Mouse (Mus musculus) hindbrain, embryonic 13.5 days (tissue): ENCODE measurements around the gene Defb45. TPM values are rescaled to one million over a fixed set of nuclear protein-coding genes. Genes with fewer than 3 reads are reported as not detected.
A peak's percentile ranks its signal among the peaks of the same experiment; 100 is the strongest.

Experiments
- ATAC-seq: fragments of 200-750 bp; cut with Nextera tagmentation; 2 replicates; pipeline ENCODE4 v1.8.0; 2017; ENCODE audit warnings: moderate TSS enrichment; ENCODE audit not compliant: low FRiP score
- H3K27ac ChIP-seq: fragments of 300-500 bp; sonication (generic); 2 replicates; pipeline ENCODE4 v1.5.1; 2015; ENCODE audit warnings: inconsistent platforms, mild to moderate bottlenecking, moderate library complexity
- H3K27me3 ChIP-seq: fragments of 300-500 bp; sonication (generic); 2 replicates; pipeline ENCODE4 v1.6.1; 2015; ENCODE audit warnings: mild to moderate bottlenecking, inconsistent platforms
- H3K36me3 ChIP-seq: fragments of 300-500 bp; sonication (generic); 2 replicates; pipeline ENCODE4 v1.6.1; 2015; ENCODE audit warnings: mild to moderate bottlenecking, inconsistent platforms
- H3K4me1 ChIP-seq: fragments of 300-500 bp; sonication (generic); replicated peaks from 2 replicates; pipeline ENCODE4 v1.6.1; 2015; ENCODE audit warnings: inconsistent platforms
- H3K4me2 ChIP-seq: fragments of 300-500 bp; sonication (generic); 2 replicates; pipeline ENCODE4 v1.6.1; 2015; ENCODE audit warnings: inconsistent platforms, mild to moderate bottlenecking, moderate library complexity
- H3K4me3 ChIP-seq: fragments of 300-500 bp; sonication (generic); 2 replicates; pipeline ENCODE4 v1.5.1; 2015; ENCODE audit warnings: mild to moderate bottlenecking, inconsistent platforms
- H3K9ac ChIP-seq: fragments of 300-500 bp; sonication (generic); 2 replicates; pipeline ENCODE4 v1.6.1; 2015; ENCODE audit warnings: mild to moderate bottlenecking, inconsistent platforms
- H3K9me3 ChIP-seq: fragments of 300-500 bp; sonication (generic); 2 replicates; pipeline ENCODE4 v1.6.1; 2016; ENCODE audit warnings: inconsistent platforms
- WGBS: fragments of 180-500 bp; shearing (Covaris S2); methylation state at CpG from one replicate; pipeline ENCODE4 v1.1.7; 2015; 5-methylcytosine and 5-hydroxymethylcytosine counted together
- polyA plus RNA-seq: library from polyadenylated mRNA; unstranded; fragments of >200 nt; fragmentation: Nextera tagmentation; extraction: Ambion mirVana; gene quantifications from 2 replicates; pipeline ENCODE4 v1.2.1, GENCODE M21; 2015

Defb45 gene
- polyA plus RNA-seq, 1 experiment from 2014 or later: not detected

DNA sequence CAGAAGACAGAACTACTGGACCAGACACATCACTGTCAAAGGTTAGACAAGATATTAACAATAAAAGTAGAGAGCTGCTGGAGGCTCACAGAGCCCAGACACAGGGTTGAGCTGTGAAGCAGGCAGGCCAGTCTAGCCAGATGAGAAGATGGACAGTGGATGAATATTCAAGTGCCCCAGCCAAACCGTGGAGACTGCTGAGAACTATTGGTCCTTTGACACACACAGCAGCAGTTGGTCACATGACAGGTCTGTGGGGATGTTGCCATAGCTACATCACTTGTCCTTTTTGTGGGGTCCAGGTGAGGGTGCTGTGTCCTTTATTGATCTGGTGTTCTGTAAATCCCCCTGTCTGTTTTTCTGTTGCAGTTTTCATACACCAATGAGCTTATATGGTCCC lies 26.1 kb upstream of the Defb45 start:
- Histone ChIP-seq H3K9ac (no peak overlapping the region), H3K9me3 (no peaks in the 10 kb centered on the region), H3K27ac (no peak overlapping the region), H3K4me1 (peaks cover 17% of the 10 kb centered on the region), H3K36me3 (no peaks in the 10 kb centered on the region), H3K4me2 (no peak overlapping the region), H3K27me3 (peaks cover 57% of the 10 kb centered on the region), H3K4me3 (no peak overlapping the region)
- WGBS: 4% methylated on average over 1 of the region's 1 CpGs
- peak; percentile 36; the same call in 1 of the 2 replicates for ATAC-seq

GRCm38 (mm10) chr2:152624566-152624965 lies 25.4 kb upstream of the Defb45 start:
- Histone ChIP-seq H3K27ac (no peak overlapping the region), H3K4me1 (peaks cover 17% of the 10 kb centered on the region), H3K9me3 (no peaks in the 10 kb centered on the region), H3K27me3 (peaks cover 51% of the 10 kb centered on the region), H3K9ac (no peak overlapping the region), H3K4me2 (no peak overlapping the region), H3K36me3 (no peaks in the 10 kb centered on the region), H3K4me3 (no peak overlapping the region)
- no peak for ATAC-seq
- WGBS: 83% methylated on average over 2 of the region's 2 CpGs

- no peak within 1 kb of the TSS for H3K4me2 ChIP-seq
- H3K9ac ChIP-seq: no peak within 1 kb of the TSS
- H3K27ac ChIP-seq: no peak within 1 kb of the TSS
- no peaks in the 10 kb centered on the region for H3K9me3 ChIP-seq
- H3K4me3 ChIP-seq: no peak within 1 kb of the TSS
- no peak for ATAC-seq
- H3K4me1 ChIP-seq: peaks cover 17% of the 10 kb centered on the region
- 84% methylated on average over 7 of the region's 7 CpGs for WGBS
- H3K27me3 ChIP-seq: peaks cover 38% of the 10 kb centered on the region
- H3K36me3 ChIP-seq: no peaks in the 10 kb centered on the region
Observed at GRCm38 (mm10) chr2:152622953-152623352, 23.8 kb upstream of the Defb45 start, which contains the start of gene Defb25. Gene Defb25 (minus strand): TSS chr2:152623053.

DNA sequence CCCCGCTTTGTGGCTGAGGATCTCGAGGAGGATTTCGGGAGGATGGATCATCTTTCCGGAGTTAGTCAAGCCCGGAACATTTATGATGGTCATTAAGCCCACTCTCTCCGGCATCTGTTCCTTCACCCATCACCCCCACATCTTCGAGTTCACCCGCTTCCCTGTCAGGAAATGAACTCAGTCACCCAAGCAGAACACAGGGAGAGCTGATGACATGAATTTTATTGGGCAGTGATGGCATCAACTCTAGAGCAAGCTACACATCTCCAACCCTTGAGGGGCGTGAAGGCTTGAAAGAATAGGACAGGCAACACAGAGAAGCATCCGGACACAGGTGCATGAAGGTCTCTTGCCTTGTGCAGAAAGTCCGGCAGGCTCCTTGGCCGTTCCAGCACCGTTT lies 23.0 kb upstream of the Defb45 start:
- H3K4me3 ChIP-seq: no peak overlapping the region
- no peak for ATAC-seq
- H3K4me1 ChIP-seq: peaks cover 13% of the 10 kb centered on the region
- H3K36me3 ChIP-seq: no peaks in the 10 kb centered on the region
- WGBS: 88% methylated on average over 13 of the region's 13 CpGs
- H3K9me3 ChIP-seq: no peaks in the 10 kb centered on the region
- H3K9ac ChIP-seq: no peak overlapping the region
- no peak overlapping the region for H3K4me2 ChIP-seq
- peaks cover 30% of the 10 kb centered on the region for H3K27me3 ChIP-seq
- no peak overlapping the region for H3K27ac ChIP-seq

DNA sequence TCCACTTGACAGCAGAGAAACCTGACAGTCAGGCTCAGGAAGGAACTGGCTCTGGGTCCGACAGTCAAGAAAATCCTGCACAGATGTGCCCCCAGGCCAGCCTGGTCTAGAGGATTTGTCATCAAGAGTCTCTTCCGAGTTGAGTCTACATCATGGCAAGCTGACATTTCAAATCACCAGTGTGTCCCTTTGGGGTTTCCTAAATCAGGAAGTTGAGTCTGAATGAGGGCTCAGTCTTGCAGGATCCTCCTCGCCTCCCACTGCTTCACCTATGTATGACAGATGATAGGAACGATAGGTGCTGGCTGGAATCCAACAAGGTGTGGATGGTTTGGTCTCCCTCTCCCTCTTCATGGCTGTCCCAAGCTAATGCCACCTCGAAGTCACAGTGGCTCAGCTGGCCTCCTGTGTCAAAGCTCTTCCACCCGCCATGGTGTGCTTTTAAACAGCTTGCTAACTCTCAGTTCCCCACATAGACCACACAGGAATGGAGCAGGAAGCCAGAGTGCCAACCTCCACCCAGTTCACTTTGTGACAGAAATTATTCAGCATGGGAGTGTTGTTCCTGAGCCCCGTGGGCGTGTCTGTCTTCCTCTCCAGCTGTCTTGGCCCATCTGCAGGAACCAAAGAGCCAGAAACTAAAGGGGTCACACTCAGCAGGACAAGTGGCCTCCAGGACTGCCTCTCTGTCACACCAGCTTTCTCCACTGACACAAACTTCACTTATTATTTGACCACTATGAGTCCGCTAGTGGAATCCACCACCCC lies 21.4 kb upstream of the Defb45 start:
- H3K4me3 ChIP-seq: no peak overlapping the region
- H3K4me1 ChIP-seq: peaks cover 5% of the 10 kb centered on the region
- H3K27ac ChIP-seq: no peak overlapping the region
- no peak overlapping the region; the same call in 1 of the 2 replicates for H3K9ac ChIP-seq
- no peak overlapping the region for H3K4me2 ChIP-seq
- H3K9me3 ChIP-seq: no peaks in the 10 kb centered on the region
- no peaks in the 10 kb centered on the region for H3K36me3 ChIP-seq
- peaks cover 14% of the 10 kb centered on the region for H3K27me3 ChIP-seq
- ATAC-seq: no peak
- 75% methylated on average over 9 of the region's 9 CpGs for WGBS

DNA sequence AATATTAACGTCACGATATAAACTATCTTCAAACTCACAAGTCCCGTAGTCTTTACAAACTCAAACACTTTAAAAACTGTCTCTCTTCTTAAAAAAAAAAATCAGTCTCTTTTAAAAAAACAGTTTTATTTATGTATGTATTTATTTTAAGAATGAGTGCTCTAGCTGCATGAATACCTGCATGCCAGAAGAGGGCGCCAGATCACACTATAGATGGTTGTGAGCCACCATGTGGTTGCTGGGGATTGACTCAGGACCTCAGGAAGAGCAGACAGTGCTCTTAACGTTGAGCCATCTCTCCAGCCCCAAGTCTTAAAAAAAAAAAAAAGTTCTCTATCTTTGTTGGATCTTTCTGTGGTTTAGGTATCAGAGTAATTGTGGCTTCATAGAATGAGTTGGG lies 18.2 kb upstream of the Defb45 start:
- Histone ChIP-seq H3K27me3 (peaks cover 3% of the 10 kb centered on the region; the same call in 1 of the 2 replicates), H3K9me3 (no peaks in the 10 kb centered on the region), H3K4me3 (no peak overlapping the region), H3K4me2 (no peak overlapping the region), H3K4me1 (no peaks in the 10 kb centered on the region), H3K36me3 (no peaks in the 10 kb centered on the region), H3K9ac (no peak overlapping the region), H3K27ac (no peak overlapping the region)
- no peak for ATAC-seq
- WGBS: 59% methylated on average over 5 of the region's 5 CpGs

DNA sequence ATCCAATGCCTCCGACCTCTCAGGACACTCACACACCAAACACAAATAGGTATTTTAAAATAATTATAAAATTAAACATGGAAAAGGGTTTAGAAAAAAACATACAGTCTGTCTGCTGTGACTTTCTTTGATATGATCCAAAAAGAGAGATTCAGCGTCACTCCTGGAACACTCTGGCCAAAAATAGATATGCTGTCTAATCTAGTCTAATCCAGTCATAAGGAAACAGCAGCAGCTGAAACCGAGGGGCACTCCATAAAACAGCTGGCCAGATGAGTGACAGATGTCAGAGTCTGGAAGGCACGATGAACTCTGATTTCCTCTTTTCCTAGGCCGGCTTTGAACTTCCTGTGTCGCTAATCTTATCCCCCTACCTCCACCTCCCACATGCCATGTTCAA lies 17.3 kb upstream of the Defb45 start:
- H3K27me3 ChIP-seq: peaks cover 3% of the 10 kb centered on the region; the same call in 1 of the 2 replicates
- H3K9ac ChIP-seq: no peak overlapping the region
- H3K27ac ChIP-seq: no peak overlapping the region
- no peak overlapping the region for H3K4me2 ChIP-seq
- H3K4me3 ChIP-seq: no peak overlapping the region
- no peaks in the 10 kb centered on the region for H3K36me3 ChIP-seq
- ATAC-seq: no peak
- WGBS: 87% methylated on average over 6 of the region's 6 CpGs
- no peaks in the 10 kb centered on the region for H3K9me3 ChIP-seq
- H3K4me1 ChIP-seq: no peaks in the 10 kb centered on the region

GRCm38 (mm10) chr2:152615563-152615962 lies 16.4 kb upstream of the Defb45 start:
- no peak overlapping the region for H3K4me2 ChIP-seq
- no peaks in the 10 kb centered on the region for H3K4me1 ChIP-seq
- no peak for ATAC-seq
- H3K27me3 ChIP-seq: peaks cover 3% of the 10 kb centered on the region; the same call in 1 of the 2 replicates
- no peaks in the 10 kb centered on the region for H3K9me3 ChIP-seq
- H3K36me3 ChIP-seq: no peaks in the 10 kb centered on the region
- WGBS: 6% methylated on average over 7 of the region's 7 CpGs
- H3K27ac ChIP-seq: no peak overlapping the region
- H3K4me3 ChIP-seq: no peak overlapping the region
- no peak overlapping the region for H3K9ac ChIP-seq

GRCm38 (mm10) chr2:152612193-152612592 lies 13.0 kb upstream of the Defb45 start:
- Histone ChIP-seq H3K27me3 (no peaks in the 10 kb centered on the region), H3K9ac (no peak overlapping the region), H3K9me3 (peaks cover 4% of the 10 kb centered on the region; the same call in 1 of the 2 replicates), H3K4me1 (no peaks in the 10 kb centered on the region), H3K4me3 (no peak overlapping the region), H3K27ac (no peak overlapping the region), H3K4me2 (no peak overlapping the region), H3K36me3 (no peaks in the 10 kb centered on the region)
- ATAC-seq: no peak
- WGBS: 30% methylated on average over 7 of the region's 8 CpGs

GRCm38 (mm10) chr2:152608719-152609118 lies 9.5 kb upstream of the Defb45 start:
- H3K9me3 ChIP-seq: peaks cover 4% of the 10 kb centered on the region; the same call in 1 of the 2 replicates
- no peak for ATAC-seq
- H3K4me1 ChIP-seq: no peaks in the 10 kb centered on the region
- H3K36me3 ChIP-seq: no peaks in the 10 kb centered on the region
- WGBS: 95% methylated on average over 1 of the region's 1 CpGs
- H3K4me2 ChIP-seq: no peak overlapping the region
- H3K27me3 ChIP-seq: no peaks in the 10 kb centered on the region
- H3K9ac ChIP-seq: no peak overlapping the region
- no peak overlapping the region for H3K4me3 ChIP-seq
- no peak overlapping the region for H3K27ac ChIP-seq

GRCm38 (mm10) chr2:152607746-152608145 lies 8.5 kb upstream of the Defb45 start:
- Histone ChIP-seq H3K9ac (no peak overlapping the region), H3K4me3 (no peak overlapping the region), H3K27me3 (no peaks in the 10 kb centered on the region), H3K36me3 (no peaks in the 10 kb centered on the region), H3K4me1 (no peaks in the 10 kb centered on the region), H3K9me3 (peaks cover 4% of the 10 kb centered on the region; the same call in 1 of the 2 replicates), H3K4me2 (no peak overlapping the region), H3K27ac (no peak overlapping the region)
- ATAC-seq: no peak
- WGBS: 71% methylated on average over 6 of the region's 6 CpGs

- H3K27ac ChIP-seq: no peak within 1 kb of the TSS
- no peak within 1 kb of the TSS for H3K4me3 ChIP-seq
- H3K4me2 ChIP-seq: no peak within 1 kb of the TSS
- no peak within 1 kb of the TSS for H3K9ac ChIP-seq
- 86% methylated on average over 15 of the region's 15 CpGs for WGBS
- peaks cover 4% of the 10 kb centered on the region; the same call in 1 of the 2 replicates for H3K9me3 ChIP-seq
- no peaks in the 10 kb centered on the region for H3K36me3 ChIP-seq
- ATAC-seq: no peak
- no peaks in the 10 kb centered on the region for H3K4me1 ChIP-seq
- no peaks in the 10 kb centered on the region for H3K27me3 ChIP-seq
Observed at GRCm38 (mm10) chr2:152604057-152604456, 4.9 kb upstream of the Defb45 start, which contains the start of gene Defb36. Gene Defb36 (plus strand): TSS chr2:152604327.
